ENCODE assay signal across 11 mouse cellular contexts in the genomic region with DNA sequence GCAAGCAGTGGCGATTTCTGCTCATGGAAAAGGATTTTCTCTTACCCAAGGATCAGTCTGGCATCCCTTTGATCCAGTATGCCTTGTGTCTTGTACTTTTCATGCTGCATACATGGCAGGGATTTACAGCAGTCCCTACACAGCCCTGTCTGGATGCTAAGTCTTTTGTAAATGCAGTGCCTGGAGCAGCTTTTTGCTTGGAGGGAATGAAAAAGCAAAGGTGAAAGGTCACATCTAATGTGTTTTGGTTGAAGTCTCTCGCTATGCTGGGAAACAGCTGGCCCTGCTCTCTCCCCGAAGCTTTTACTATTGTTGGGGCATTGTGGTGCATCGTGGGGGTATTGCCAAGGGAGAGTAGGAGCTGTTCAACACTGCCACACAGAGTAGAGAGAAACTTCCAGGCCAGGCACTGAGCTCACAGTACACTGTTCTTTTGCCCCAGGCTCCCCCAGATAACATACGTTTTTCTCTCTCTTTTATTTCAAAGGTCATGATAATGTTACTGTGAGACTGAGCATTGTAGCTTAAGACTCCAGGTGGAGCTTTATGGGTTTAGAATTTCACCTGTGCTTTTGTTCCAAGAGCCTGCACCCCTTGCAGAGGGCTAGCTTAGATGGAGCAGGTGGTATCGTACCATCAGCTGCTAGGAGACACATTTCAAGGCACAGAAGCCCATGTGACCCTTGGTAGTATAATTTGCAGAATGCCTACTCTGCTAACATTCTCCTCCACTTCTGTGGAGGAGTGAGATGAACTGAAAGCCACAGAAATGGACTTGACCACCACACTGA.
DNase-seq lines count a peak whose midpoint lies in the region; ATAC-seq lines count a peak whose summit lies in the region.
"Had no signal": no experiment of that assay in that cellular context is flagged by ENCODE, and none has a peak within 500 bp of the region (broad histone marks: within the 10 kb centered on the region; RNA-seq: fewer than 3 reads in every experiment).

No protein-coding gene starts in this region.

- 17% methylated on average over 6 of the region's 6 CpGs for WGBS in hindbrain, embryonic 13.5 days
- 23% methylated on average over 6 of the region's 6 CpGs for WGBS in midbrain, embryonic 10.5 days

- no peaks in the 10 kb centered on the region for H3K36me3 ChIP-seq in hindbrain, embryonic 13.5 days
- no peaks in the 10 kb centered on the region for H3K36me3 ChIP-seq in midbrain, embryonic 10.5 days

- H3K9ac ChIP-seq in hindbrain, embryonic 13.5 days = 0 out of 2 replicates have a peak overlapping the region, but pooled peaks have one; percentile 2
- H3K9ac ChIP-seq: liver, embryonic 14.5 days had no signal

- H3K27ac ChIP-seq in hindbrain, embryonic 13.5 days = peak overlapping the region; percentile 45
- peak overlapping the region; percentile 80 for H3K27ac ChIP-seq in midbrain, embryonic 10.5 days (replicated peaks)
- H3K27ac ChIP-seq: liver, embryonic 14.5 days had no signal

- no peaks in the 10 kb centered on the region for H3K9me3 ChIP-seq in hindbrain, embryonic 13.5 days
- H3K9me3 ChIP-seq in midbrain, embryonic 10.5 days (replicated peaks) = no peaks in the 10 kb centered on the region

- ATAC-seq in hindbrain, embryonic 13.5 days (ENCODE audit: low FRiP score) = no peak

- H3K4me2 ChIP-seq in hindbrain, embryonic 13.5 days = no peak overlapping the region

- peaks cover 45% of the 10 kb centered on the region for H3K4me1 ChIP-seq in hindbrain, embryonic 13.5 days (replicated peaks)
- H3K4me1 ChIP-seq in midbrain, embryonic 10.5 days = peaks cover 80% of the 10 kb centered on the region

- H3K27me3 ChIP-seq in hindbrain, embryonic 13.5 days = no peaks in the 10 kb centered on the region
- H3K27me3 ChIP-seq in midbrain, embryonic 10.5 days (ENCODE audit: low read depth, poor library complexity, severe bottlenecking) = no peaks in the 10 kb centered on the region

- peak; percentile 21 for DNase-seq in lung, postnatal 10 days
- no peak for DNase-seq in lung, postnatal 36 days
- DNase-seq in midbrain, embryonic 10.5 days (ENCODE audit: low spot score) = peak; percentile 54
- no peak for DNase-seq in layer of hippocampus, postnatal 10 days (ENCODE audit: low spot score in 2 of 2)
- no peak for DNase-seq in frontal cortex, postnatal 10 days (ENCODE audit: low spot score in 2 of 2)
- DNase-seq in testis, postnatal 14 days (ENCODE audit: low spot score) = no peak
- DNase-seq: heart, adult 11 months; right cerebral cortex, postnatal 4 days had no signal

- no peak overlapping the region for H3K4me3 ChIP-seq in hindbrain, embryonic 13.5 days
- H3K4me3 ChIP-seq in midbrain, embryonic 10.5 days = no peak overlapping the region
- H3K4me3 ChIP-seq: erythroblast, embryonic 14.5 days had no signal

Comparison
In these comparisons a context has a peak if more than half of its experiments do, and no peak if none do; other contexts are left out.
1. DNase-seq: peak in lung, postnatal 10 days (single experiment) and midbrain, embryonic 10.5 days (single experiment); none in lung, postnatal 36 days (single experiment), layer of hippocampus, postnatal 10 days (0 of 2), frontal cortex, postnatal 10 days (0 of 2) and testis, postnatal 14 days (single experiment).